Mouse (Mus musculus) C2C12 (cell line): ENCODE measurements at regions not wholly inside any gene's neighbourhood (a gene's known extent, or its start where the extent isn't known, plus 50 kb on each side); places are given as distances from the start of the nearest gene placed in this dataset.

Experiments used
- H3K27me3 ChIP-seq: one replicate; pipeline ENCODE4 v1.6.1; 2011; ENCODE audit not compliant: control insufficient read depth, insufficient read depth, insufficient read length
- H3K36me3 ChIP-seq: one replicate; pipeline ENCODE4 v1.6.1; 2011; ENCODE audit not compliant: control insufficient read depth, insufficient read depth
- H3K4me3 ChIP-seq: one replicate; pipeline ENCODE4 v1.5.1; 2011; ENCODE audit warnings: mild to moderate bottlenecking, control low read depth; ENCODE audit not compliant: poor library complexity, insufficient read depth, severe bottlenecking
- H3K79me2 ChIP-seq: one replicate; pipeline ENCODE4 v1.6.1; 2011; ENCODE audit not compliant: control insufficient read depth, insufficient read depth
- H3K79me3 ChIP-seq: one replicate; pipeline ENCODE4 v1.6.1; 2011; ENCODE audit warnings: low read depth, control low read depth
- H3ac ChIP-seq: one replicate; pipeline ENCODE3; 2011; ENCODE audit warnings: low read depth; ENCODE audit not compliant: control insufficient read depth, insufficient read length
- CEBPB ChIP-seq: IDR thresholded peaks from one replicate; pipeline ENCODE4 v1.6.1; 2011; ENCODE audit warnings: low read depth, mild to moderate bottlenecking, control low read depth, moderate library complexity
- CTCF ChIP-seq: IDR thresholded peaks from one replicate; pipeline ENCODE4 v1.5.1; 2011; ENCODE audit not compliant: control insufficient read depth, insufficient read depth, insufficient read length
- FOSL1 ChIP-seq: IDR thresholded peaks from one replicate; pipeline ENCODE4 v1.8.0; 2011; ENCODE audit warnings: mild to moderate bottlenecking, low read length; ENCODE audit not compliant: poor library complexity, insufficient read depth, severe bottlenecking
- MAX ChIP-seq: IDR thresholded peaks from one replicate; pipeline ENCODE4 v1.6.1; 2011; ENCODE audit warnings: mild to moderate bottlenecking, control low read depth
- MYOD1 ChIP-seq: IDR thresholded peaks from one replicate; pipeline ENCODE4 v1.6.1; 2011; ENCODE audit warnings: low read depth; ENCODE audit not compliant: control insufficient read depth, insufficient read length
- MYOG ChIP-seq: IDR thresholded peaks from one replicate; pipeline ENCODE4 v1.6.1; 2011; ENCODE audit not compliant: control insufficient read depth, insufficient read length; ENCODE audit errors: extremely low read depth
- USF1 ChIP-seq: IDR thresholded peaks from one replicate; pipeline ENCODE4 v1.6.1; 2011; ENCODE audit warnings: low read depth, mild to moderate bottlenecking, control low read depth, moderate library complexity

DNA sequence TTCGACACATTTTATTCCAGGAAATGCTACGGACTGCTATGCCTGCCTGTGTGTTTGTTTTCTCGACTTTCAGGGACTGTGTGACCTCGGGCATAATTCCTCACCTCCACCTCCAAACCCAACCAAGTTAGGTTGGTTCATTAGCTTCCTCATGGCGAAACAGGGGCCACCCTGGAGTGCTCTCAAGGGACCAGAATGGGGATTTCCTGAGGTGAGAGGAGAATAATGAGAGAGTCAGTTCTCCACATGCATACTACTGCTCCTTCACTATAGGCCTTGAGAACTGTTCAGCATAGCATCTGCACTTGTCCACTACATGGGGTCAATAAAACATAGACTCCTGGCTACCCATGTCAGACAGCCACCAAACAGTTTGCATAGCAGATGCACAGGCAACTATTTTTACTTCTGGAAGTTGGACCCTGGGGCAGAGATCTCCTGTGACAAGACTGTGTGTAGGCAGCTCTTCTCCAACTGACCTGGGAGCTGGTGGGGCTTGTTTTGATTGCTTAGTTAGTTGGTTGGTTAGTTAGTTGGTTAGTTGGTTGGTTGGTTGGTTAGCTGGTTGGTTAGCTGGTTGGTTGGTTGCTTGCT lies 146.6 kb downstream of the Bcat1 start:
- Histone ChIP-seq H3K4me3 (no peak overlapping the region), H3K27me3 (no peaks in the 10 kb centered on the region), H3K79me3 (no peaks in the 10 kb centered on the region), H3K79me2 (no peaks in the 10 kb centered on the region), H3ac (no peak overlapping the region), H3K36me3 (no peaks in the 10 kb centered on the region)
- no peak for TF ChIP-seq USF1
- no peak for TF ChIP-seq MYOD1
- no peak for TF ChIP-seq MYOG
- TF ChIP-seq FOSL1: no peak
- no peak for TF ChIP-seq CTCF
- no peak for TF ChIP-seq CEBPB
- no peak for TF ChIP-seq MAX

- no peaks in the 10 kb centered on the region for H3K36me3 ChIP-seq
- H3K79me2 ChIP-seq: no peaks in the 10 kb centered on the region
- no peak overlapping the region for H3ac ChIP-seq
- TF ChIP-seq FOSL1 (no peak), MAX (no peak), CEBPB (no peak), USF1 (no peak), CTCF (no peak), MYOG (no peak), MYOD1 (no peak)
- H3K79me3 ChIP-seq: no peaks in the 10 kb centered on the region
- H3K4me3 ChIP-seq: no peak overlapping the region
- H3K27me3 ChIP-seq: no peaks in the 10 kb centered on the region
Measured at GRCm38 (mm10) chr6:144927599-144927998, 145.8 kb upstream of the Sox5 start.

DNA sequence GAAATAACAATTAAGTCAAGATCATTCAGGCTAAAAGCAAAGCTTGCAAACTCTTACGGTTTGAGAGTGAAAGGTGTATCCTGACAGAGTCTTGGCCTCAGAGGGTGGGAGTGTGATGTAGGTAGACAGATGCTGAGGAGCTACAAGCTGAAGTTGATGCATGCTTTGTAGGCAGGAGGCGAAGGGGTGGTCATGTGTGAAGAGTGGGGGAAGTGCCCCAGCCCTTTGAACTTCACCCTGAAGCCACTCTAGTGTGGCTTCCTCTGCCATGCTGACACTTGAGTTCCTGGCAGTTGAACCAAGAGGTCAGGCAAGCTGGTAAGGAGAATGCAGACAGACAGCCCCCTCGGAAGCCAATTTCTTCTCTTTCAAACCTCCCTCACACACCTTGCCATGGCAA lies 141.0 kb upstream of the Sox5 start:
- Histone ChIP-seq H3K79me2 (no peaks in the 10 kb centered on the region), H3K4me3 (no peak overlapping the region), H3K27me3 (no peaks in the 10 kb centered on the region), H3K79me3 (no peaks in the 10 kb centered on the region), H3K36me3 (no peaks in the 10 kb centered on the region), H3ac (no peak overlapping the region)
- TF ChIP-seq USF1 (no peak), MYOD1 (no peak), MYOG (no peak), MAX (no peak), CEBPB (no peak), FOSL1 (no peak), CTCF (no peak)

GRCm38 (mm10) chr6:144919750-144920149 lies 138.0 kb upstream of the Sox5 start:
- no peaks in the 10 kb centered on the region for H3K79me2 ChIP-seq
- TF ChIP-seq USF1: no peak
- no peak for TF ChIP-seq CEBPB
- TF ChIP-seq FOSL1: no peak
- TF ChIP-seq MYOD1: no peak
- no peak for TF ChIP-seq MAX
- no peak for TF ChIP-seq CTCF
- TF ChIP-seq MYOG: no peak
- no peaks in the 10 kb centered on the region for H3K36me3 ChIP-seq
- H3K27me3 ChIP-seq: no peaks in the 10 kb centered on the region
- no peak overlapping the region for H3ac ChIP-seq
- H3K79me3 ChIP-seq: no peaks in the 10 kb centered on the region
- no peak overlapping the region for H3K4me3 ChIP-seq

GRCm38 (mm10) chr6:144917128-144917527 lies 135.4 kb upstream of the Sox5 start:
- Histone ChIP-seq H3K4me3 (no peak overlapping the region), H3K27me3 (no peaks in the 10 kb centered on the region), H3K79me2 (no peaks in the 10 kb centered on the region), H3K79me3 (no peaks in the 10 kb centered on the region), H3K36me3 (no peaks in the 10 kb centered on the region), H3ac (no peak overlapping the region)
- TF ChIP-seq MYOG (no peak), CTCF (no peak), MYOD1 (no peak), FOSL1 (no peak), MAX (no peak), CEBPB (no peak), USF1 (no peak)

DNA sequence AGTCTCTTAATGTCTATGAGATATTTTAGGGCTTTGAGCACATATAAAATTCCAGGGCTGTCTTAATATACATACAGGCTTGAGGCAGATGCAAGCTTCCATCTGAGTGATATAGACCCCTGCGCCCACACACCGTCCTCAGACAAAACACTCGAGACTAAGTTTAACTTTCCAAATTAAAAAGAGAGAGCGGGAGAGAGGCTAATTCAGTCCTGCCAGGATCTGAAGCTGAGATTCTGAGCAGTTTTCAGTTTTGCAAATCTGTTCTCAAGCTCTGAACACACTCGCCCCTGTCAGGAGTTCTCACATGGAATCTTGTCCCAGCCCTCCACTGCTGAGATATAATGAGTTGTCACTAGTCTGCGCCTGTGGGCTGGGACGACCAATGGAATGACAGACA lies 130.0 kb upstream of the Sox5 start:
- Histone ChIP-seq H3ac (no peak overlapping the region), H3K4me3 (no peak overlapping the region), H3K27me3 (no peaks in the 10 kb centered on the region), H3K79me3 (no peaks in the 10 kb centered on the region), H3K36me3 (no peaks in the 10 kb centered on the region), H3K79me2 (no peaks in the 10 kb centered on the region)
- TF ChIP-seq CTCF (no peak), CEBPB (no peak), FOSL1 (no peak), MAX (no peak), MYOD1 (no peak), MYOG (no peak), USF1 (no peak)
